Mouse (Mus musculus) heart, adult 2 months (tissue): ENCODE data around the gene Insm2. TPM values are rescaled to one million over a fixed set of nuclear protein-coding genes. Genes with fewer than 3 reads are reported as not detected.

Experiments used
- DNase-seq, 2 experiments: peaks; one replicate each; pipeline ENCODE4 v3.0.0; 2021
- H3K27ac ChIP-seq: fragments of 200-600 bp; 2 replicates; pipeline ENCODE4 v1.8.1; 2022
- H3K27me3 ChIP-seq: fragments of 200-500 bp; 2 replicates; pipeline ENCODE4 v1.6.1; 2012; ENCODE audit warnings: mild to moderate bottlenecking, low read length, inconsistent platforms, mixed read lengths; ENCODE audit not compliant: control insufficient read depth, insufficient read depth
- H3K36me3 ChIP-seq: fragments of 200-500 bp; 2 replicates; pipeline ENCODE4 v1.6.1; 2012; ENCODE audit warnings: low read length, inconsistent platforms; ENCODE audit not compliant: control insufficient read depth, insufficient read depth
- H3K4me1 ChIP-seq: fragments of 200-500 bp; 2 replicates; pipeline ENCODE4 v1.6.1; 2011; ENCODE audit warnings: low read length; ENCODE audit not compliant: control insufficient read depth, insufficient read depth
- H3K4me3 ChIP-seq: fragments of 200-600 bp; 2 replicates; pipeline ENCODE4 v1.8.1; 2022
- H3K79me2 ChIP-seq: fragments of 200-500 bp; replicated peaks from 2 replicates; pipeline ENCODE4 v1.6.1; 2012; ENCODE audit warnings: mild to moderate bottlenecking, inconsistent platforms, low read length, moderate library complexity, mixed read lengths; ENCODE audit not compliant: control insufficient read depth, insufficient read depth
- H3K9ac ChIP-seq: fragments of 200-500 bp; 2 replicates; pipeline ENCODE4 v1.6.1; 2012; ENCODE audit warnings: low read depth, mild to moderate bottlenecking, control low read depth, inconsistent platforms, low read length, mixed read lengths
- CTCF ChIP-seq: fragments of 200-600 bp; IDR thresholded peaks from 2 replicates; pipeline ENCODE4 v1.8.1; 2022; ENCODE audit warnings: antibody characterized with exemption, mild to moderate bottlenecking, moderate library complexity
- EP300 ChIP-seq: fragments of 200-500 bp; IDR thresholded peaks from 2 replicates; pipeline ENCODE4 v1.6.1; 2011; ENCODE audit warnings: low read depth, low read length, control low read depth; ENCODE audit not compliant: insufficient read depth
- POLR2A ChIP-seq: fragments of 200-500 bp; IDR thresholded peaks from 2 replicates; pipeline ENCODE4 v1.6.1; 2011; ENCODE audit warnings: mild to moderate bottlenecking, low read depth, low read length, control low read depth; ENCODE audit not compliant: insufficient read depth
- WGBS: fragments of 180-500 bp; shearing (Covaris S2); methylation state at CpG from one replicate; pipeline ENCODE4 v1.1.7; 2018; 5-methylcytosine and 5-hydroxymethylcytosine counted together
- intact Hi-C: fragments of 180-260 bp; cut with DNase I; formaldehyde crosslinking; loops from one replicate; pipeline ENCODE4 v1.15.1; 2025
- polyA plus RNA-seq: library from polyadenylated mRNA; depleted of rRNA; stranded (reverse); fragments of >200 nt; gene quantifications from 2 replicates; pipeline ENCODE4 v1.2.3, GENCODE M21; 2012
- total RNA-seq, 2 experiments: library from RNA; stranded (reverse); gene quantifications; 2 replicates each; pipeline ENCODE4 v1.2.3; 2021

The Insm2 gene
- total and polyA plus RNA-seq, 3 experiments = not detected

DNA sequence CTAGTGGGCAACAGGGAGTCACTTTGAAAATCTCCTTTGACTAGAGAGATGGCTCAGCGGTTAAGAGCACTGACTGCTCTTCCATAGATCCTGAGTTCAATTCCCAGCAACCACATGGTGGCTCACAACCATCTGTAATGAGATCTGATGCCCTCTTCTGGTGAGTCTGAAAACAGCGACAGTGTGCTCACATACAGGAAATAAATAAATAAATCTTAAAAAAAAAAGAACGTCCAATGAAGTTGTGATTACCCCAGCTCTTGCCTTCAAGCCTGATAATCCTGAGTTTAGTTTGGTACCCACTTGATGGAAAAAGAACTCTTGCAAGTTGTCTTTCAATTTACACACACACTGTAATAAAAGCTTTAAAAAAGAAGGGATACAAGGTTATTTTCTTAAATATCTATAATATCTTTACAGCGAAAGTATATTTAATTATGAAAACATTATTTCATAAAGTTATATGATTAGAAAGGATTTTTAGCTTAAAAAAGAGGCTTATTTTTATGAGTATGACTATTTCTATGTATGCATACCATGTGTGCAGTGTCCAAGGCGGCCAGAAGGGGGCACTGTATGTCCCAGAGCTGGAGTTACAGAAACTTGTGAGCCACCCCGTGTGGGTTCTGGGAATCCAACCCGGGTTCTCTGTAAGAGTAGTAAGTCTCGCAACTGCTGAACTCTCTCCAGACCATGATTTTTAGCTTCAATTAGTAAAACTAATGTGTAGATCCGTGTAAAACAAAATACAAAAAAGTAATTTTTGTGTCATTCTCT lies 34.9 kb upstream of the Insm2 start:
- no peak for TF ChIP-seq POLR2A
- no peak for TF ChIP-seq CTCF
- no peak for TF ChIP-seq EP300
- 84% methylated on average over 9 of the region's 9 CpGs for WGBS

DNA sequence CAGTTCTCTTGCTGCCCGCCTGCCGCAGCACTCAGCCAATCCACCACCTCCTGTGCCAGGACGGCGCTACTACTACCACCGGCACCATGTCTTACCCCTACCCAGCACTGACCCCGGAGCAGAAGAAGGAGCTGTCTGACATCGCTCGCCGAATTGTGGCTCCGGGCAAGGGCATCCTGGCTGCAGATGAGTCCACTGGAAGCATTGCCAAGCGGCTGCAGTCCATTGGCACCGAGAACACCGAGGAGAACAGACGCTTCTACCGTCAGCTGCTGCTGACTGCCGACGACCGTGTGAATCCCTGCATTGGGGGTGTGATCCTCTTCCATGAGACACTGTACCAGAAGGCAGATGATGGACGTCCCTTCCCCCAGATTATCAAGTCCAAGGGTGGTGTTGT lies 34.0 kb upstream of the Insm2 start, which contains the start of gene Aldoart2:
TSS of gene Aldoart2 (plus strand) at position 34 of the 400 bp plus-strand sequence.
- intact Hi-C loops = no loop called here
- Histone ChIP-seq H3K36me3 (no peaks in the 10 kb centered on the region), H3K27me3 (no peaks in the 10 kb centered on the region), H3K79me2 (no peaks in the 10 kb centered on the region), H3K4me3 (no peak within 1 kb of the TSS), H3K27ac (no peak within 1 kb of the TSS), H3K9ac (no peak within 1 kb of the TSS), H3K4me1 (no peaks in the 10 kb centered on the region)
- WGBS = 94% methylated on average over 19 of the region's 19 CpGs
- TF ChIP-seq CTCF (no peak), POLR2A (no peak), EP300 (no peak)
- DNase-seq = no peak

More for the DNA sequence above, 34.9 kb upstream of the Insm2 start:
- Histone ChIP-seq H3K27ac (no peak overlapping the region), H3K4me3 (no peak overlapping the region), H3K36me3 (no peaks in the 10 kb centered on the region), H3K9ac (no peak overlapping the region), H3K4me1 (no peaks in the 10 kb centered on the region), H3K79me2 (no peaks in the 10 kb centered on the region), H3K27me3 (no peaks in the 10 kb centered on the region)
- DNase-seq = no peak
- intact Hi-C loops = no loop called here

DNA sequence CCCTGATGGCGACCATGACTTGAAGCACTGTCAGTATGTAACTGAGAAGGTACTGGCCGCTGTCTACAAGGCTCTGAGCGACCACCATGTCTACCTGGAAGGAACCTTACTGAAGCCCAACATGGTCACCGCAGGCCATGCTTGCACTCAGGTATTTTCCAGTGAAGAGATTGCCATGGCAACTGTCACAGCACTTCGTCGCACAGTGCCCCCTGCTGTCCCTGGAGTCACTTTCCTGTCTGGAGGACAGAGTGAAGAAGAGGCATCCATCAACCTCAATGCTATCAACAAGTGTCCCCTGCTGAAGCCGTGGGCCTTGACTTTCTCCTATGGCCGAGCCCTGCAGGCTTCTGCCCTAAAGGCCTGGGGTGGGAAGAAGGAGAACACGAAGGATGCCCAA lies 33.4 kb upstream of the Insm2 start:
- TF ChIP-seq EP300 (no peak), POLR2A (no peak), CTCF (no peak)
- no peak for DNase-seq
- Histone ChIP-seq H3K79me2 (no peaks in the 10 kb centered on the region), H3K27me3 (no peaks in the 10 kb centered on the region), H3K4me3 (no peak overlapping the region), H3K36me3 (no peaks in the 10 kb centered on the region), H3K9ac (no peak overlapping the region), H3K27ac (no peak overlapping the region), H3K4me1 (no peaks in the 10 kb centered on the region)
- 75% methylated on average over 9 of the region's 9 CpGs for WGBS
- intact Hi-C loops = no loop called here

DNA sequence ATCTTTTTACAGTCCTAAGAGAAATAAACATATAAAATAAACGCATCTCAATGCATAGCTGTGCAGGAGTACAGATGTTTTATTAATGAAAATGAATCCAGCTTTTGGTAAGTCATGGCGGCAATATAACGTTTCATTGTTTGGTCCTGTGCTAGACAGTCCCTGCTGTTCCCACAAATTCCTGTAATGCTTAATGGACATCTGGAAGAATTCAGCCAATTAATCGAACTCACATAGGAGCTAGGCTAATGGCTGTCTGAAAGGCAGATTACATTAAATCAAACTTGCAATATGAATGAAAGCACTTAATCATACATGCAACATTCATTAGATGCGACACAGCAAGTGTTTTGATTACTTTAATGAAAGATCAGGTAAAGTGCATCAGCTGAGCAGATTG lies 32.4 kb upstream of the Insm2 start:
- no peak for DNase-seq
- H3K79me2 ChIP-seq = no peaks in the 10 kb centered on the region
- no peaks in the 10 kb centered on the region for H3K36me3 ChIP-seq
- H3K4me1 ChIP-seq = no peaks in the 10 kb centered on the region
- no peak for TF ChIP-seq CTCF
- TF ChIP-seq POLR2A = no peak
- TF ChIP-seq EP300 = no peak
- no peaks in the 10 kb centered on the region for H3K27me3 ChIP-seq
- H3K9ac ChIP-seq = no peak overlapping the region
- no peak overlapping the region for H3K4me3 ChIP-seq
- intact Hi-C loops = no loop called here
- H3K27ac ChIP-seq = no peak overlapping the region
- 82% methylated on average over 5 of the region's 5 CpGs for WGBS

- 70% methylated on average over 3 of the region's 3 CpGs for WGBS
- H3K27me3 ChIP-seq = no peaks in the 10 kb centered on the region
- no peaks in the 10 kb centered on the region for H3K4me1 ChIP-seq
- intact Hi-C loops = no loop called here
- no peak overlapping the region for H3K4me3 ChIP-seq
- no peaks in the 10 kb centered on the region for H3K36me3 ChIP-seq
- no peak for DNase-seq
- no peak overlapping the region for H3K9ac ChIP-seq
- no peak for TF ChIP-seq POLR2A
- no peak for TF ChIP-seq CTCF
- no peak for TF ChIP-seq EP300
- no peak overlapping the region for H3K27ac ChIP-seq
- H3K79me2 ChIP-seq = no peaks in the 10 kb centered on the region
These were observed 30.8 kb upstream of the Insm2 start for GRCm38 (mm10) chr12:55568466-55568865.

GRCm38 (mm10) chr12:55569676-55570075 lies 29.6 kb upstream of the Insm2 start:
- no peak overlapping the region for H3K27ac ChIP-seq
- no peaks in the 10 kb centered on the region for H3K36me3 ChIP-seq
- H3K4me3 ChIP-seq = no peak overlapping the region
- TF ChIP-seq EP300 = no peak
- 26% methylated on average over 6 of the region's 6 CpGs for WGBS
- no peaks in the 10 kb centered on the region for H3K27me3 ChIP-seq
- H3K79me2 ChIP-seq = no peaks in the 10 kb centered on the region
- H3K4me1 ChIP-seq = no peaks in the 10 kb centered on the region
- H3K9ac ChIP-seq = no peak overlapping the region
- intact Hi-C loops = no loop called here
- DNase-seq = no peak
